Mouse (Mus musculus): ENCODE measurements around the gene Gpatch8.

- no peak for TF ChIP-seq GATA1 (IDR thresholded peaks at IDR 0.05; ENCODE audit: low read length)
- TF ChIP-seq TAL1 (IDR thresholded peaks at IDR 0.05; ENCODE audit: low read length) = no peak
Measured at GRCm38 (mm10) chr11:102449043-102450008, 106.9 kb downstream of the Gpatch8 start.
